Mouse (Mus musculus) liver, embryonic 14.5 days (tissue): ENCODE measurements around the gene Acot7. TPM values are rescaled to one million over a fixed set of nuclear protein-coding genes. Genes with fewer than 3 reads are reported as not detected.
A peak's percentile ranks its signal among the peaks of the same experiment; 100 is the strongest.

Source experiments
- ATAC-seq: fragments of 200-750 bp; cut with Nextera tagmentation; 2 replicates; pipeline ENCODE4 v1.8.0; 2017; ENCODE audit warnings: moderate number of reproducible peaks, mild to moderate bottlenecking, moderate library complexity; ENCODE audit not compliant: insufficient read depth
- DNase-seq, 3 experiments: peaks; one replicate each; pipeline ENCODE4 v3.0.0-alpha.2; 2012 to 2013; ENCODE audit warnings: low read depth in 3 of 3, low spot score in 3 of 3
- H3K27ac ChIP-seq: fragments of 300-500 bp; sonication (generic); 2 replicates; pipeline ENCODE4 v1.5.1; 2014; ENCODE audit warnings: moderate library complexity, mild to moderate bottlenecking, control low read depth, inconsistent platforms
- H3K27me3 ChIP-seq: fragments of 300-500 bp; sonication (generic); 2 replicates; pipeline ENCODE4 v1.6.1; 2014; ENCODE audit warnings: mild to moderate bottlenecking, low read length, moderate library complexity; ENCODE audit not compliant: control insufficient read depth, insufficient read depth
- H3K36me3 ChIP-seq: fragments of 300-500 bp; sonication (generic); replicated peaks from 2 replicates; pipeline ENCODE4 v1.6.1; 2014; ENCODE audit warnings: low read depth; ENCODE audit not compliant: control insufficient read depth, insufficient read depth
- H3K4me1 ChIP-seq, 2 experiments: fragments of 200-500 bp in 1 of 2; fragments of 300-500 bp in 1 of 2; sonication (generic) in 1 of 2; replicated peaks; 2 replicates each; pipeline ENCODE4 v1.6.1; 2012 to 2014; ENCODE audit warnings: antibody characterized with exemption in 1 of 2, inconsistent platforms in 1 of 2, low read length in 1 of 2; ENCODE audit not compliant: control insufficient read depth in 2 of 2, insufficient read depth in 2 of 2
- H3K4me2 ChIP-seq: fragments of 300-500 bp; sonication (generic); 2 replicates; pipeline ENCODE4 v1.6.1; 2014; ENCODE audit warnings: low read depth, mild to moderate bottlenecking, control low read depth, moderate library complexity
- H3K4me3 ChIP-seq, 2 experiments: fragments of 200-500 bp in 1 of 2; fragments of 300-500 bp in 1 of 2; sonication (generic) in 1 of 2; 2 replicates each; pipeline ENCODE4 v1.5.1; 2012 to 2014; ENCODE audit warnings: low read depth in 2 of 2, low read length in 2 of 2, mild to moderate bottlenecking in 2 of 2, control low read depth in 1 of 2, inconsistent platforms in 1 of 2, moderate library complexity in 1 of 2; ENCODE audit not compliant: insufficient read depth in 1 of 2
- H3K9ac ChIP-seq: fragments of 300-500 bp; sonication (generic); replicated peaks from 2 replicates; pipeline ENCODE4 v1.6.1; 2014; ENCODE audit warnings: mild to moderate bottlenecking, control low read depth, moderate library complexity
- H3K9me3 ChIP-seq: fragments of 300-500 bp; sonication (generic); 2 replicates; pipeline ENCODE4 v1.6.1; 2016; ENCODE audit warnings: low read length, mixed read lengths; ENCODE audit not compliant: control insufficient read depth
- CTCF ChIP-seq: IDR thresholded peaks from 2 replicates; pipeline ENCODE4 v1.5.1; 2016; ENCODE audit warnings: antibody characterized with exemption, low read depth, control low read depth
- EP300 ChIP-seq: IDR thresholded peaks from 2 replicates; pipeline ENCODE4 v1.6.1; 2016; ENCODE audit warnings: antibody characterized with exemption, low read depth
- WGBS: fragments of 180-500 bp; shearing (Covaris S2); extraction: QIAGEN DNeasy Blood & Tissue Kit; methylation state at CpG from one replicate; pipeline ENCODE4 v1.1.7; 2014; ENCODE audit not compliant: insufficient replicate concordance; 5-methylcytosine and 5-hydroxymethylcytosine counted together
- polyA plus RNA-seq, 2 experiments: library from polyadenylated mRNA; depleted of rRNA in 1 of 2; stranded (reverse) in 1 of 2; unstranded in 1 of 2; fragments of >200 nt; fragmentation: Nextera tagmentation in 1 of 2; extraction: Ambion mirVana in 1 of 2; gene quantifications; 2 replicates each; pipeline versions ENCODE4 v1.2.1 to v1.2.3; 2012 to 2014

Acot7 gene
- polyA plus RNA-seq, 2 experiments: 12.5 to 13.0 TPM

GRCm38 (mm10) chr4:152303172-152303571 lies 125.2 kb downstream of the Acot7 start:
- TF ChIP-seq CTCF (no peak), EP300 (no peak)
- no peak for DNase-seq
- no peak for ATAC-seq
- Histone ChIP-seq H3K9me3 (no peaks in the 10 kb centered on the region), H3K27me3 (no peaks in the 10 kb centered on the region), H3K36me3 (peaks cover 9% of the 10 kb centered on the region), H3K4me1 (peaks cover 5 to 6% of the 10 kb centered on the region in 2 experiments), H3K4me2 (no peak overlapping the region), H3K27ac (no peak overlapping the region), H3K4me3 (no peak overlapping the region), H3K9ac (no peak overlapping the region)
- WGBS: 75% methylated on average over 10 of the region's 10 CpGs

GRCm38 (mm10) chr4:152304685-152305084 lies 126.8 kb downstream of the Acot7 start:
- no peak for DNase-seq
- Histone ChIP-seq H3K9me3 (no peaks in the 10 kb centered on the region), H3K27ac (no peak overlapping the region), H3K36me3 (peaks cover 7% of the 10 kb centered on the region), H3K4me2 (no peak overlapping the region), H3K4me1 (no peaks in the 10 kb centered on the region), H3K27me3 (no peaks in the 10 kb centered on the region), H3K9ac (no peak overlapping the region), H3K4me3 (no peak overlapping the region)
- WGBS: 77% methylated on average over 6 of the region's 6 CpGs
- TF ChIP-seq EP300: no peak
- no peak for TF ChIP-seq CTCF
- ATAC-seq: no peak

GRCm38 (mm10) chr4:152305991-152306390 lies 128.1 kb downstream of the Acot7 start:
- no peak overlapping the region for H3K9ac ChIP-seq
- H3K4me1 ChIP-seq: no peaks in the 10 kb centered on the region
- no peak overlapping the region for H3K4me2 ChIP-seq
- TF ChIP-seq CTCF: no peak
- no peak for TF ChIP-seq EP300
- H3K4me3 ChIP-seq: no peak overlapping the region
- 76% methylated on average over 6 of the region's 6 CpGs for WGBS
- no peak overlapping the region for H3K27ac ChIP-seq
- H3K9me3 ChIP-seq: no peaks in the 10 kb centered on the region
- H3K27me3 ChIP-seq: peaks cover under 1% of the 10 kb centered on the region; the same call in 1 of the 2 replicates
- DNase-seq (no peak), ATAC-seq (no peak)
- no peaks in the 10 kb centered on the region; the same call in none of the 2 replicates for H3K36me3 ChIP-seq

- Histone ChIP-seq H3K36me3 (no peaks in the 10 kb centered on the region; the same call in 1 of the 2 replicates), H3K9ac (no peak overlapping the region), H3K4me1 (no peaks in the 10 kb centered on the region), H3K27ac (no peak overlapping the region), H3K27me3 (peaks cover 16% of the 10 kb centered on the region), H3K4me3 (no peak overlapping the region), H3K4me2 (no peak overlapping the region), H3K9me3 (no peaks in the 10 kb centered on the region)
- TF ChIP-seq EP300 (no peak), CTCF (no peak)
- 73% methylated on average over 9 of the region's 9 CpGs for WGBS
- ATAC-seq: no peak
- DNase-seq: no peak
Measured at GRCm38 (mm10) chr4:152307542-152307941, 129.6 kb downstream of the Acot7 start.

DNA sequence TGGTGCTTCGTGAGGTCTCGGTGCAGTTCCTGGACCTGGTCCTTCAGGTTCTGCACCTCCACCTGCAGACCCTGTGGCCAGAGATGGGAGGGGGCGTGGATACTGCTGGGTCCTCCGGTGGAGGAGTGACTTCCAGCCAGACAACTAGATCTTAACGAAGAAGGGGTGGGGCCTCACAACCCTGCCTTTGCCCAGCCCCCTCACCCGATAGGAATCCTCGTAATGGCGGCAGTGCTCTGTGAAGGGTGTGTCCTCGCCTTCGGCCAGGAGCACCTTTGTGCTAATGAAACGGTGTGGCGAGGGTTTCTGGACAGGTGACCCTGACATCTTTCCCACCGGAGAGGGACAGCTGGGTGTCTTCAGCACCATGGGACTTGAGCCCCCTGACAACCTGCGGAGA lies 134.3 kb downstream of the Acot7 start:
- TF ChIP-seq EP300 (no peak), CTCF (no peak)
- DNase-seq: no peak

More for the DNA sequence above, 134.3 kb downstream of the Acot7 start:
- Histone ChIP-seq H3K36me3 (no peaks in the 10 kb centered on the region), H3K27me3 (peaks cover 62% of the 10 kb centered on the region), H3K9ac (no peak overlapping the region), H3K9me3 (no peaks in the 10 kb centered on the region), H3K4me1 (no peaks in the 10 kb centered on the region), H3K27ac (no peak overlapping the region), H3K4me3 (no peak overlapping the region), H3K4me2 (0 out of 2 replicates have a peak overlapping the region, but pooled peaks have one; percentile 3)
- ATAC-seq: no peak
- 5% methylated on average over 14 of the region's 14 CpGs for WGBS
